Mouse (Mus musculus): ENCODE measurements around the gene Fbxo45.
A peak's percentile ranks its signal among the peaks of the same experiment; 100 is the strongest.

The Fbxo45 gene

GRCm38 (mm10) chr16:32202681-32203080 is 44.3 kb downstream of the Fbxo45 start:
- peak; percentile 87 to 97 for DNase-seq (ENCODE audit: low spot score in 2 of 2)

GRCm38 (mm10) chr16:32201004-32201325 is 46.0 kb downstream of the Fbxo45 start:
- no peak for DNase-seq (ENCODE audit: low spot score in 2 of 2)

GRCm38 (mm10) chr16:32200256-32201003 is 46.5 kb downstream of the Fbxo45 start:
- peak in 1 of 2 experiments; percentile 24 for DNase-seq (ENCODE audit: low spot score in 2 of 2)

GRCm38 (mm10) chr16:32190011-32190441 is 56.9 kb downstream of the Fbxo45 start:
- peak; percentile 48 to 67 for DNase-seq (ENCODE audit: low spot score in 2 of 2)

GRCm38 (mm10) chr16:32189109-32189508 is 57.8 kb downstream of the Fbxo45 start:
- DNase-seq (ENCODE audit: low spot score in 2 of 2) = peak in 1 of 2 experiments; percentile 36

GRCm38 (mm10) chr16:32186056-32186455 is 60.9 kb downstream of the Fbxo45 start:
- DNase-seq (ENCODE audit: low spot score in 2 of 2) = no peak

Measured in spleen, postnatal 4 days (tissue).